Mouse (Mus musculus) neural tube, embryonic 14.5 days (tissue): ENCODE results near the gene Tgfbi. TPM values are rescaled to one million over a fixed set of nuclear protein-coding genes. Genes with fewer than 3 reads are reported as not detected.

ENCODE experiments used
- ATAC-seq: fragments of 200-750 bp; cut with Nextera tagmentation; 2 replicates; pipeline ENCODE4 v1.8.0; 2017; ENCODE audit warnings: low read depth, mild to moderate bottlenecking, moderate TSS enrichment, moderate library complexity
- H3K27ac ChIP-seq: fragments of 300-500 bp; sonication (generic); 2 replicates; pipeline ENCODE4 v1.5.1; 2014; ENCODE audit warnings: low read depth, mild to moderate bottlenecking, control low read depth, low read length, moderate library complexity, mixed read lengths
- H3K27me3 ChIP-seq: fragments of 300-500 bp; sonication (generic); 2 replicates; pipeline ENCODE4 v1.6.1; 2014; ENCODE audit warnings: low read length; ENCODE audit not compliant: control insufficient read depth, insufficient read depth
- H3K36me3 ChIP-seq: fragments of 300-500 bp; sonication (generic); 2 replicates; pipeline ENCODE4 v1.6.1; 2014; ENCODE audit warnings: low read length, mixed read lengths; ENCODE audit not compliant: control insufficient read depth, insufficient read depth
- H3K4me1 ChIP-seq: fragments of 300-500 bp; sonication (generic); 2 replicates; pipeline ENCODE4 v1.6.1; 2014; ENCODE audit warnings: low read length; ENCODE audit not compliant: control insufficient read depth, insufficient read depth
- H3K4me2 ChIP-seq: fragments of 300-500 bp; sonication (generic); 2 replicates; pipeline ENCODE4 v1.6.1; 2014; ENCODE audit warnings: mild to moderate bottlenecking, low read depth, low read length, control low read depth
- H3K4me3 ChIP-seq: fragments of 300-500 bp; sonication (generic); 2 replicates; pipeline ENCODE4 v1.5.1; 2014; ENCODE audit warnings: low read depth, low read length, control low read depth, mixed read lengths
- H3K9ac ChIP-seq: fragments of 300-500 bp; sonication (generic); replicated peaks from 2 replicates; pipeline ENCODE4 v1.6.1; 2014; ENCODE audit warnings: low read depth, mild to moderate bottlenecking, control low read depth, low read length, mixed read lengths
- H3K9me3 ChIP-seq: fragments of 300-500 bp; sonication (generic); 2 replicates; pipeline ENCODE4 v1.6.1; 2016; ENCODE audit warnings: low read length; ENCODE audit not compliant: control insufficient read depth
- WGBS: fragments of 180-500 bp; shearing (Covaris S2); extraction: QIAGEN DNeasy Blood & Tissue Kit; methylation state at CpG from one replicate; pipeline ENCODE4 v1.1.7; 2014; 5-methylcytosine and 5-hydroxymethylcytosine counted together
- polyA plus RNA-seq: library from polyadenylated mRNA; unstranded; fragments of >200 nt; fragmentation: Nextera tagmentation; extraction: Ambion mirVana; gene quantifications from 2 replicates; pipeline ENCODE4 v1.2.1, GENCODE M21; 2014

Tgfbi gene
- polyA plus RNA-seq, 1 experiment from 2014 or later = 0.87 TPM

- Histone ChIP-seq H3K4me3 (no peak overlapping the region), H3K36me3 (no peaks in the 10 kb centered on the region), H3K27ac (no peak overlapping the region), H3K9me3 (no peaks in the 10 kb centered on the region), H3K4me1 (0 out of 2 replicates have a peak, but pooled peaks cover 2% of the 10 kb centered on the region), H3K9ac (no peak overlapping the region), H3K4me2 (no peak overlapping the region), H3K27me3 (no peaks in the 10 kb centered on the region)
- no peak for ATAC-seq
- 82% methylated on average over 9 of the region's 9 CpGs for WGBS
Measured at GRCm38 (mm10) chr13:56615864-56616263, 6.5 kb downstream of the Tgfbi start.

- Histone ChIP-seq H3K4me3 (no peak overlapping the region), H3K9ac (no peak overlapping the region), H3K36me3 (no peaks in the 10 kb centered on the region), H3K9me3 (no peaks in the 10 kb centered on the region), H3K4me2 (no peak overlapping the region), H3K27ac (no peak overlapping the region), H3K27me3 (no peaks in the 10 kb centered on the region), H3K4me1 (0 out of 2 replicates have a peak, but pooled peaks cover 2% of the 10 kb centered on the region)
- no peak for ATAC-seq
- WGBS = 69% methylated on average over 7 of the region's 7 CpGs
Measured at GRCm38 (mm10) chr13:56616386-56616785, 7.1 kb downstream of the Tgfbi start.

- no peak overlapping the region for H3K4me3 ChIP-seq
- no peaks in the 10 kb centered on the region for H3K9me3 ChIP-seq
- no peak for ATAC-seq
- H3K27me3 ChIP-seq = no peaks in the 10 kb centered on the region
- H3K4me1 ChIP-seq = 0 out of 2 replicates have a peak, but pooled peaks cover 2% of the 10 kb centered on the region
- no peak overlapping the region for H3K9ac ChIP-seq
- no peak overlapping the region for H3K4me2 ChIP-seq
- no peaks in the 10 kb centered on the region for H3K36me3 ChIP-seq
- no peak overlapping the region for H3K27ac ChIP-seq
- WGBS = 95% methylated on average over 2 of the region's 2 CpGs
Measured at GRCm38 (mm10) chr13:56617197-56617596, 7.9 kb downstream of the Tgfbi start.

GRCm38 (mm10) chr13:56622201-56622757 is 13.0 kb downstream of the Tgfbi start:
- 0 out of 2 replicates have a peak, but pooled peaks cover 2% of the 10 kb centered on the region for H3K4me1 ChIP-seq
- H3K27ac ChIP-seq = no peak overlapping the region
- WGBS = 57% methylated on average over 8 of the region's 8 CpGs
- no peaks in the 10 kb centered on the region for H3K27me3 ChIP-seq
- ATAC-seq = no peak
- no peak overlapping the region for H3K9ac ChIP-seq
- H3K4me3 ChIP-seq = no peak overlapping the region
- no peaks in the 10 kb centered on the region for H3K36me3 ChIP-seq
- no peak overlapping the region for H3K4me2 ChIP-seq
- H3K9me3 ChIP-seq = no peaks in the 10 kb centered on the region

- Histone ChIP-seq H3K27me3 (no peaks in the 10 kb centered on the region), H3K4me2 (no peak overlapping the region), H3K4me1 (no peaks in the 10 kb centered on the region), H3K36me3 (no peaks in the 10 kb centered on the region), H3K4me3 (no peak overlapping the region), H3K9ac (no peak overlapping the region), H3K9me3 (no peaks in the 10 kb centered on the region), H3K27ac (no peak overlapping the region)
- no peak for ATAC-seq
- WGBS = 87% methylated on average over 6 of the region's 6 CpGs
Measured at GRCm38 (mm10) chr13:56626524-56626923, 17.2 kb downstream of the Tgfbi start.

GRCm38 (mm10) chr13:56630081-56630480 is 20.8 kb downstream of the Tgfbi start:
- Histone ChIP-seq H3K36me3 (no peaks in the 10 kb centered on the region), H3K9ac (no peak overlapping the region), H3K9me3 (no peaks in the 10 kb centered on the region), H3K27ac (no peak overlapping the region), H3K27me3 (no peaks in the 10 kb centered on the region), H3K4me1 (no peaks in the 10 kb centered on the region), H3K4me3 (no peak overlapping the region), H3K4me2 (no peak overlapping the region)
- 87% methylated on average over 4 of the region's 4 CpGs for WGBS
- ATAC-seq = no peak

- no peak for ATAC-seq
- Histone ChIP-seq H3K4me2 (no peak overlapping the region), H3K27me3 (no peaks in the 10 kb centered on the region), H3K36me3 (no peaks in the 10 kb centered on the region), H3K4me1 (no peaks in the 10 kb centered on the region), H3K27ac (no peak overlapping the region), H3K9me3 (no peaks in the 10 kb centered on the region), H3K4me3 (no peak overlapping the region), H3K9ac (no peak overlapping the region)
- WGBS = 7% methylated on average over 6 of the region's 6 CpGs
Measured at GRCm38 (mm10) chr13:56630552-56630951, 21.2 kb downstream of the Tgfbi start.

- no peaks in the 10 kb centered on the region for H3K27me3 ChIP-seq
- 89% methylated on average over 7 of the region's 7 CpGs for WGBS
- no peak overlapping the region for H3K4me2 ChIP-seq
- H3K9me3 ChIP-seq = no peaks in the 10 kb centered on the region
- H3K27ac ChIP-seq = no peak overlapping the region
- no peaks in the 10 kb centered on the region for H3K4me1 ChIP-seq
- no peak for ATAC-seq
- no peaks in the 10 kb centered on the region for H3K36me3 ChIP-seq
- no peak overlapping the region for H3K4me3 ChIP-seq
- H3K9ac ChIP-seq = no peak overlapping the region
Measured at GRCm38 (mm10) chr13:56631332-56631731, 22.0 kb downstream of the Tgfbi start.

GRCm38 (mm10) chr13:56634139-56634615 is 24.9 kb downstream of the Tgfbi start:
- Histone ChIP-seq H3K4me2 (no peak overlapping the region), H3K27me3 (no peaks in the 10 kb centered on the region), H3K4me3 (no peak overlapping the region), H3K27ac (no peak overlapping the region), H3K9ac (no peak overlapping the region), H3K4me1 (no peaks in the 10 kb centered on the region), H3K9me3 (no peaks in the 10 kb centered on the region), H3K36me3 (no peaks in the 10 kb centered on the region)
- ATAC-seq = no peak
- WGBS = 20% methylated on average over 7 of the region's 7 CpGs
